In genomic region chr3:93021171-93021570, GRCm38 (mm10) we compare ENCODE assay signal across 46 mouse cellular contexts. TPM values are rescaled to one million over a fixed set of nuclear protein-coding genes. Genes with fewer than 3 reads are reported as not detected.
"Had no signal": no experiment of that assay in that cellular context is flagged by ENCODE, and none has a peak within 500 bp of the region (broad histone marks: within the 10 kb centered on the region; RNA-seq: fewer than 3 reads in every experiment).

No protein-coding gene starts in this region.

- H3K27ac ChIP-seq: limb, embryonic 10.5 days; limb, embryonic 12.5 days; limb, embryonic 13.5 days; limb, embryonic 15.5 days; liver, embryonic 12.5 days; liver, embryonic 13.5 days; liver, embryonic 14.5 days; liver, embryonic 15.5 days; lung, embryonic 15.5 days; macrophage; midbrain, embryonic 10.5 days; midbrain, embryonic 12.5 days; midbrain, embryonic 13.5 days; midbrain, embryonic 15.5 days had no signal

- ATAC-seq: liver, embryonic 12.5 days; liver, postnatal 0 days; lung, postnatal 0 days; midbrain, embryonic 13.5 days; midbrain, embryonic 15.5 days; midbrain, embryonic 16.5 days had no signal

- H3K4me1 ChIP-seq: limb, embryonic 10.5 days; limb, embryonic 12.5 days; limb, embryonic 13.5 days; limb, embryonic 15.5 days; liver, embryonic 12.5 days; liver, embryonic 13.5 days; liver, embryonic 15.5 days; lung, embryonic 15.5 days; megakaryocyte, embryonic 14.5 days; midbrain, embryonic 10.5 days; midbrain, embryonic 12.5 days; midbrain, embryonic 13.5 days; midbrain, embryonic 15.5 days had no signal

- DNase-seq: left cerebral cortex, postnatal 4 days; liver; liver, embryonic 13.5 days; liver, postnatal 0 days; lung, adult 18-20 months; lung, adult 2 months; lung, embryonic 14.5 days; lung, postnatal 10 days; lung, postnatal 14 days; lung, postnatal 36 days; lung, postnatal 4 days; midbrain, embryonic 14.5 days had no signal

- H3K4me3 ChIP-seq: limb, embryonic 10.5 days; limb, embryonic 12.5 days; limb, embryonic 13.5 days; limb, embryonic 15.5 days; liver, embryonic 12.5 days; liver, embryonic 13.5 days; liver, embryonic 15.5 days; lung, embryonic 15.5 days; megakaryocyte, embryonic 14.5 days; midbrain, embryonic 10.5 days; midbrain, embryonic 12.5 days; midbrain, embryonic 13.5 days; midbrain, embryonic 15.5 days; myocyte had no signal

RNA-seq across cellular contexts. Expression of gene Lce1m, which starts 2.3 kb away (rescaled TPM):
- total RNA-seq: left cerebral cortex, postnatal 10 days; left cerebral cortex, postnatal 14 days; left cerebral cortex, postnatal 25 days; left cerebral cortex, postnatal 36 days; left cerebral cortex, postnatal 4 days; liver, adult 2 months; megakaryocyte progenitor cell, adult 5-6 weeks; megakaryocyte, adult 5-6 weeks; megakaryocyte-erythroid progenitor cell, adult 5-6 weeks had no signal
- polyA plus RNA-seq: limb, embryonic 10.5 days; limb, embryonic 11.5 days; limb, embryonic 12.5 days; limb, embryonic 13.5 days; limb, embryonic 14.5 days; liver, adult 2 months; liver, embryonic 11.5 days; liver, embryonic 12.5 days; liver, embryonic 13.5 days; liver, embryonic 14.5 days; liver, embryonic 15.5 days; liver, embryonic 16.5 days; liver, postnatal 0 days; lung, embryonic 14.5 days; lung, embryonic 15.5 days; lung, embryonic 16.5 days; lung, postnatal 0 days; macrophage; midbrain, embryonic 10.5 days; midbrain, embryonic 11.5 days; midbrain, embryonic 12.5 days; midbrain, embryonic 13.5 days; midbrain, embryonic 14.5 days; midbrain, embryonic 15.5 days; midbrain, embryonic 16.5 days; midbrain, postnatal 0 days; myocyte; neural tube, embryonic 11.5 days had no signal

RNA-seq across cellular contexts. Expression of gene Crct1, which starts 5.7 kb away (rescaled TPM):
- total RNA-seq: left cerebral cortex, postnatal 10 days; left cerebral cortex, postnatal 14 days; left cerebral cortex, postnatal 36 days; left cerebral cortex, postnatal 4 days; liver, adult 2 months; megakaryocyte progenitor cell, adult 5-6 weeks; megakaryocyte, adult 5-6 weeks; megakaryocyte-erythroid progenitor cell, adult 5-6 weeks had no signal
- polyA plus RNA-seq: limb, embryonic 10.5 days; limb, embryonic 11.5 days; limb, embryonic 12.5 days; liver, adult 2 months; liver, embryonic 12.5 days; liver, embryonic 13.5 days; liver, embryonic 14.5 days; liver, embryonic 15.5 days; liver, embryonic 16.5 days; liver, postnatal 0 days; lung, embryonic 14.5 days; lung, embryonic 15.5 days; lung, embryonic 16.5 days; lung, postnatal 0 days; macrophage had no signal

RNA-seq across cellular contexts. Expression of gene Lce3f, which starts 29.1 kb away (rescaled TPM):
- total RNA-seq: left cerebral cortex, adult 8-10 months; left cerebral cortex, postnatal 10 days; left cerebral cortex, postnatal 14 days; left cerebral cortex, postnatal 25 days; left cerebral cortex, postnatal 36 days; left cerebral cortex, postnatal 4 days; liver, adult 2 months; megakaryocyte progenitor cell, adult 5-6 weeks; megakaryocyte, adult 5-6 weeks; megakaryocyte-erythroid progenitor cell, adult 5-6 weeks; midbrain, postnatal 0 days had no signal
- polyA plus RNA-seq: limb, embryonic 10.5 days; limb, embryonic 11.5 days; limb, embryonic 12.5 days; limb, embryonic 13.5 days; liver, adult 2 months; liver, embryonic 11.5 days; liver, embryonic 12.5 days; liver, embryonic 13.5 days; liver, embryonic 14.5 days; liver, embryonic 15.5 days; liver, embryonic 16.5 days; liver, postnatal 0 days; lung, embryonic 14.5 days; lung, embryonic 15.5 days; lung, embryonic 16.5 days; lung, postnatal 0 days; macrophage; midbrain, embryonic 10.5 days; midbrain, embryonic 11.5 days; midbrain, embryonic 12.5 days; midbrain, embryonic 13.5 days; midbrain, embryonic 14.5 days; midbrain, embryonic 15.5 days; midbrain, embryonic 16.5 days; midbrain, postnatal 0 days; myocyte; neural tube, embryonic 11.5 days had no signal

RNA-seq across cellular contexts. Expression of gene Gm4858, which starts 47.5 kb away (rescaled TPM):
- total RNA-seq: left cerebral cortex, adult 8-10 months; left cerebral cortex, postnatal 10 days; left cerebral cortex, postnatal 14 days; left cerebral cortex, postnatal 25 days; left cerebral cortex, postnatal 36 days; left cerebral cortex, postnatal 4 days; liver, adult 2 months; megakaryocyte progenitor cell, adult 5-6 weeks; megakaryocyte, adult 5-6 weeks; megakaryocyte-erythroid progenitor cell, adult 5-6 weeks; midbrain, postnatal 0 days had no signal
- polyA plus RNA-seq: limb, embryonic 10.5 days; limb, embryonic 11.5 days; limb, embryonic 12.5 days; limb, embryonic 13.5 days; limb, embryonic 14.5 days; limb, embryonic 15.5 days; liver, adult 2 months; liver, embryonic 11.5 days; liver, embryonic 12.5 days; liver, embryonic 13.5 days; liver, embryonic 14.5 days; liver, embryonic 15.5 days; liver, embryonic 16.5 days; liver, postnatal 0 days; lung, adult 2 months; lung, embryonic 14.5 days; lung, embryonic 15.5 days; lung, embryonic 16.5 days; lung, postnatal 0 days; macrophage; midbrain, embryonic 10.5 days; midbrain, embryonic 11.5 days; midbrain, embryonic 12.5 days; midbrain, embryonic 13.5 days; midbrain, embryonic 14.5 days; midbrain, embryonic 15.5 days; midbrain, embryonic 16.5 days; midbrain, postnatal 0 days; myocyte; neural tube, embryonic 11.5 days had no signal

RNA-seq across cellular contexts. Expression of gene Lce3e, which starts 54.3 kb away (rescaled TPM):
- total RNA-seq: left cerebral cortex, adult 8-10 months; left cerebral cortex, postnatal 10 days; left cerebral cortex, postnatal 14 days; left cerebral cortex, postnatal 25 days; left cerebral cortex, postnatal 36 days; left cerebral cortex, postnatal 4 days; liver, adult 2 months; megakaryocyte progenitor cell, adult 5-6 weeks; megakaryocyte, adult 5-6 weeks; megakaryocyte-erythroid progenitor cell, adult 5-6 weeks; midbrain, postnatal 0 days had no signal
- polyA plus RNA-seq: limb, embryonic 10.5 days; limb, embryonic 11.5 days; limb, embryonic 12.5 days; limb, embryonic 13.5 days; limb, embryonic 14.5 days; limb, embryonic 15.5 days; liver, adult 2 months; liver, embryonic 11.5 days; liver, embryonic 12.5 days; liver, embryonic 13.5 days; liver, embryonic 14.5 days; liver, embryonic 15.5 days; liver, embryonic 16.5 days; liver, postnatal 0 days; lung, embryonic 14.5 days; lung, embryonic 15.5 days; lung, embryonic 16.5 days; lung, postnatal 0 days; macrophage; midbrain, embryonic 10.5 days; midbrain, embryonic 11.5 days; midbrain, embryonic 12.5 days; midbrain, embryonic 13.5 days; midbrain, embryonic 14.5 days; midbrain, embryonic 15.5 days; midbrain, embryonic 16.5 days; midbrain, postnatal 0 days; myocyte; neural tube, embryonic 11.5 days had no signal
